Mouse (Mus musculus): ENCODE results near the gene Akna. TPM values are rescaled to one million over a fixed set of nuclear protein-coding genes. Genes with fewer than 3 reads are reported as not detected.

Akna gene
- polyA plus RNA-seq, 1 experiment from 2014 or later: 10.4 TPM

GRCm38 (mm10) chr4:63373404-63373803 is 29.8 kb downstream of the Akna start:
- no peaks in the 10 kb centered on the region for H3K9me3 ChIP-seq (replicated peaks)
- no peak overlapping the region for H3K27ac ChIP-seq
- H3K36me3 ChIP-seq: peaks cover 70% of the 10 kb centered on the region
- H3K4me3 ChIP-seq: no peak overlapping the region
- no peak overlapping the region for H3K4me2 ChIP-seq (replicated peaks)
- WGBS: 91% methylated on average over 8 of the region's 8 CpGs
- no peak overlapping the region for H3K9ac ChIP-seq
- H3K4me1 ChIP-seq: peaks cover 7% of the 10 kb centered on the region
- ATAC-seq (ENCODE audit: low FRiP score): no peak
- H3K27me3 ChIP-seq: no peaks in the 10 kb centered on the region

DNA sequence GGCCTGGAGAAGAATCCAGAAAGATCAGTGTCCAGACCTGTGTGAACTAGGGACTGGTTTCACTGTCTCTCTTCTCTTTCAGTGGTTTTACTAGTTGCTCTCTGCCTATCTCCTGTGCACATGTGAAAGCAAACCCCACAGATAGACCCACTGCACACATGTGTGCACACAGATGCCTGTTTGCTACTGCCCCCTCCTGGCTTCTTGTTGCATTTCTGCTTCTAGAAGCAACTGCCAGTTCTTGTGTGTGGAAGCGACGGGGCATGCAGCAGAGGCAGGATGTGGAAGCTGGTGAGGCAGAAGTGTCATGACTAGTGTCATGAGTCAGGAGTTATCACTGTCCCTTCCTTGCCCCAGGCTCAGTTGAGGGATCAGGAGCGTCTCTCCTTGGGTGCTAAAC is 31.3 kb downstream of the Akna start:
- H3K36me3 ChIP-seq: peaks cover 68% of the 10 kb centered on the region
- no peak for ATAC-seq (ENCODE audit: low FRiP score)
- 63% methylated on average over 3 of the region's 3 CpGs for WGBS

GRCm38 (mm10) chr4:63370897-63371296 is 32.3 kb downstream of the Akna start:
- ATAC-seq (ENCODE audit: low FRiP score): no peak
- Histone ChIP-seq H3K9ac (no peak overlapping the region), H3K4me2 (replicated peaks) (no peak overlapping the region), H3K4me3 (no peak overlapping the region), H3K4me1 (peaks cover 7% of the 10 kb centered on the region), H3K27me3 (no peaks in the 10 kb centered on the region), H3K27ac (no peak overlapping the region), H3K36me3 (peaks cover 58% of the 10 kb centered on the region), H3K9me3 (replicated peaks) (no peaks in the 10 kb centered on the region)
- WGBS: 31% methylated on average over 7 of the region's 7 CpGs

More for the DNA sequence above, 31.3 kb downstream of the Akna start:
- Histone ChIP-seq H3K4me2 (replicated peaks) (no peak overlapping the region), H3K27ac (no peak overlapping the region), H3K27me3 (no peaks in the 10 kb centered on the region), H3K4me1 (peaks cover 7% of the 10 kb centered on the region), H3K9me3 (replicated peaks) (no peaks in the 10 kb centered on the region), H3K4me3 (no peak overlapping the region), H3K9ac (no peak overlapping the region)

DNA sequence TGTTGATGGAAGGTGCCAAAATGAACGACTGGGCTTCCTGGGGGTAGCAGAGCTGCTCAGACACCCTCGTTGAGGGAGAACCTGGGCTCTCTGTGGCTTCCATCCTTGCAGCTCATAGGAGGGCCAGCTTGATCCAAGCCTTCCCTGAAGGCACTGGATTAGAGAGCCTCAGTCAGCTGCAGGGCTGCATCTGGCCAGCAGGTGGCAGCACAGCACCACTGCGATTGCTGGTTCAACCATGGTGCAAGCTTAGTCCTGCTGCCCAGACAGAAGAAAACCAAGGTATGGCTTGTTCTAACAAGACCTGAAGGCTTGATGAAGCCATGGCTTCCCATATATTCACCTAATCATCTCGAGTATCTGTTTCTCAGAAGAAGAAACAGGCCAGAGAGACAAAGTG is 34.6 kb downstream of the Akna start:
- WGBS: 15% methylated on average over 4 of the region's 4 CpGs
- peak; percentile 41; the same call in 1 of the 2 replicates for ATAC-seq (ENCODE audit: low FRiP score)
- Histone ChIP-seq H3K9ac (no peak overlapping the region), H3K9me3 (replicated peaks) (no peaks in the 10 kb centered on the region), H3K27me3 (no peaks in the 10 kb centered on the region), H3K4me2 (replicated peaks) (no peak overlapping the region), H3K36me3 (peaks cover 38% of the 10 kb centered on the region), H3K27ac (no peak overlapping the region), H3K4me3 (no peak overlapping the region), H3K4me1 (peaks cover 7% of the 10 kb centered on the region)

GRCm38 (mm10) chr4:63362150-63362549 is 41.0 kb downstream of the Akna start, which contains the start of gene Orm2:
TSS of gene Orm2 (plus strand) at chr4:63362449.
- 94% methylated on average over 5 of the region's 5 CpGs for WGBS
- Histone ChIP-seq H3K27me3 (no peaks in the 10 kb centered on the region), H3K9ac (no peak within 1 kb of the TSS)

GRCm38 (mm10) chr4:63359861-63360260 is 43.3 kb downstream of the Akna start:
- Histone ChIP-seq H3K9me3 (replicated peaks) (no peaks in the 10 kb centered on the region), H3K4me3 (no peak overlapping the region), H3K27ac (no peak overlapping the region), H3K4me2 (replicated peaks) (no peak overlapping the region), H3K9ac (no peak overlapping the region), H3K36me3 (no peaks in the 10 kb centered on the region), H3K4me1 (0 out of 2 replicates have a peak, but pooled peaks cover 2% of the 10 kb centered on the region), H3K27me3 (no peaks in the 10 kb centered on the region)
- peak; percentile 31; the same call in 1 of the 2 replicates for ATAC-seq (ENCODE audit: low FRiP score)
- 72% methylated on average over 6 of the region's 6 CpGs for WGBS

More at GRCm38 (mm10) chr4:63362150-63362549, 41.0 kb downstream of the Akna start, which contains the start of gene Orm2:
- Histone ChIP-seq H3K36me3 (no peaks in the 10 kb centered on the region), H3K27ac (no peak within 1 kb of the TSS), H3K4me2 (replicated peaks) (no peak within 1 kb of the TSS), H3K9me3 (replicated peaks) (no peaks in the 10 kb centered on the region), H3K4me3 (no peak within 1 kb of the TSS), H3K4me1 (0 out of 2 replicates have a peak, but pooled peaks cover 2% of the 10 kb centered on the region)
- no peak for ATAC-seq (ENCODE audit: low FRiP score)

DNA sequence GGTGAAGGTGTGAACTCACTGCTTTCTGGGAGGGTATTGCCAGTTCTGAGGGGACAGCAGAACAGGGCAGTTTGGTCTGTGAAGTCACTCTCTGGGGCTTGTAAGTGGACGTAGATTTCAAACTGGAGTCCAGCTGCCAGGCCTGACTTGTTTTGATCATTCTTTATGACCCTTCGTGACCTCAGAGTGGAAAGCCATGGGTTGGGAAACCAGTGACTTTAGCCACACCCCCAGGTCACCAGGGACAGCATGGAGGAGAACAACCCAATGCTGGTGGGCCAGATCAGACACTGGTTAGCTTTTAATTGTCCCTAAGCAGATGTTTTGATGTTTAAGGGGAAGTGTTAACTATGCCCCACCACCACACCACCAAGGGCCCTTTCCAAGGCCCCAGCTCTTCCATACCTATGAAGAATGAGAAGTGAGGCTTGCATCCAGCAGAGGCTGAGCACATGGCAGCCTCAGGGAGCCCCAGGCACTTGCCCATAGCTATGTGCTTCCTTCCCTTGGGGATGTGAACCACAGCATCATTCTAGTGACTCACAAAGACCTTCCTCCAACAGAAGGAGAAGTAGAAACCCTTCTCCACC is 46.1 kb downstream of the Akna start:
- Histone ChIP-seq H3K4me2 (replicated peaks) (no peak overlapping the region), H3K27me3 (no peaks in the 10 kb centered on the region), H3K4me3 (no peak overlapping the region), H3K9ac (no peak overlapping the region), H3K9me3 (replicated peaks) (no peaks in the 10 kb centered on the region), H3K27ac (no peak overlapping the region), H3K36me3 (no peaks in the 10 kb centered on the region), H3K4me1 (0 out of 2 replicates have a peak, but pooled peaks cover 2% of the 10 kb centered on the region)
- no peak for ATAC-seq (ENCODE audit: low FRiP score)
- 50% methylated on average over 2 of the region's 2 CpGs for WGBS

DNA sequence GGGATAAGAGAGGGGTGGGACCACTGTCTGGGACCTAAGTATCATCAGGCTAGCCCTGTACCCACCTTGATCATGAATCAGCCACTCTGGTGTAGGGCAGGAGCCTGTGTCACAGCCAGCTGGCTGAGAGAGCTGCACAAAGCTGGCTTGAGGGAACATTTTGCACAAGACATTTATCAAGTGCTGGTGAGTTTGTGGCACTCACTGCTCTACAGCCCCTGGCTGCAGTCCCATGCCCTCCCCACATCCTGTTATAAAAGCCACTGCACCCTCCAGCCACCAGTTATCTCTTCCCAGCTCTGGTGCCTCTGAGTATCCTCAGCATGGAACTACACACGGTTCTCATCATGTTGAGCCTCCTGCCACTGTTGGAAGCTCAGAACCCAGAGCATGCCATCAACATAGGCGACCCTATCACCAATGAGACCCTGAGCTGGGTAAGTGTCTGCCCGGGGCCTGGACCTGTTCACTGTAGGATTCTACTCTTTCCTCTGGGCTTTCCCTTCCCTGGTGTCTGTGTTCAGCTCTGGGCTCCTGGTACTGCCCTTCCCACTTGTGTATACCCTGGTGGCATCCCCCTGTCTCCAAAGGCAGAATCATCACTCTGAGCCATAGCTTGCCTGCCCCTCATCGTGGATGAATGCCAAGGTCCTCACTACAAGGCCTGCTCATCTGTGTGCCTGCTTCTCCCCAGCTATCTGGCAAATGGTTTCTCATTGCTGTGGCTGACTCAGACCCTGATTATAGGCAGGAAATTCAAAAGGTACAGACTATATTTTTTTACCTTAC is 47.1 kb downstream of the Akna start, which contains the start of gene Orm3:
Orm3 (plus strand) TSS at position 286 of the 789 bp plus-strand sequence.
- Histone ChIP-seq H3K9me3 (replicated peaks) (no peaks in the 10 kb centered on the region), H3K4me3 (no peak within 1 kb of the TSS), H3K36me3 (no peaks in the 10 kb centered on the region), H3K27ac (no peak within 1 kb of the TSS), H3K4me1 (0 out of 2 replicates have a peak, but pooled peaks cover 2% of the 10 kb centered on the region), H3K4me2 (replicated peaks) (no peak within 1 kb of the TSS), H3K9ac (no peak within 1 kb of the TSS), H3K27me3 (no peaks in the 10 kb centered on the region)
- no peak for ATAC-seq (ENCODE audit: low FRiP score)
- 86% methylated on average over 4 of the region's 4 CpGs for WGBS

DNA sequence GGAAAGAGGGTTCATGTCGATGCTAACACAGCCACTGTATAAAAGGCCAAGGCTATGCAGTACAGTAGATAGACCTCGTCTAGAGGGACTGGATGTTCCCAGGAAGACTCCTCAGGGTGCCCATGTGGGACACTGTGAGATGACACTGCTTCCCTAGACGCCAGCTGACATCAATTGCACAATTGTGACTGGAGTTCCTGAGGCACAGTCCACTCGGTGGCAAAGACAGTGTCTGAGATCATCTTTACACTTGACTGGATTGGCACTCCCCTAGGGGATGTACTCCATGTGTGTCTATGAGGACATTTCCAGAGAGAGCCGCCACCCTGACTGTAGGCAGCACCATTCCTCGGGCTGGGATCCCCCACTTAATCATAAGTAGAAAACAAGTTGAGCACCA is 54.6 kb downstream of the Akna start:
- Histone ChIP-seq H3K27me3 (no peaks in the 10 kb centered on the region), H3K4me1 (no peaks in the 10 kb centered on the region), H3K36me3 (no peaks in the 10 kb centered on the region), H3K4me2 (replicated peaks) (no peak overlapping the region), H3K9ac (no peak overlapping the region), H3K4me3 (no peak overlapping the region), H3K9me3 (replicated peaks) (no peaks in the 10 kb centered on the region), H3K27ac (no peak overlapping the region)
- no peak for ATAC-seq (ENCODE audit: low FRiP score)
- WGBS: 68% methylated on average over 6 of the region's 6 CpGs

DNA sequence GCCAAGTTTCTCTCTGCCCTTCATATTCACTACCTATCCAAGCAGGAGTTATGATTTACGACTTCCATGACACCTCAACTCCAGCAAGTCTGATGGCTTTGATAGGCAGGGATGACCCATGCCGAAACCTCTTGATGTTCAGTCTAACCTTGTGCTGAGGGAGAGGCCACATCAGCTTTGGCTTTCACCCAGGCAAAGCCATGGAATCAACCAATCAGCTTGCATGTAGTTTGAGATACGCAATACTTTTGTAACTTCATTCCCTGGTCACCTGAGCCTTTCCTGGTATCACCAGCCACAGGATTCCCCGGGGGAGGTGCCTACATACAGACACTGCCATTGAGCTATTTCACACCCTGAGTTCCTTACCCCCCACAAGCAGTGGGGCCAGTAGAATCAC is 56.5 kb downstream of the Akna start:
- H3K9ac ChIP-seq: no peak overlapping the region
- no peaks in the 10 kb centered on the region for H3K36me3 ChIP-seq
- H3K4me2 ChIP-seq (replicated peaks): no peak overlapping the region
- no peak overlapping the region for H3K4me3 ChIP-seq
- no peak overlapping the region for H3K27ac ChIP-seq
- 94% methylated on average over 4 of the region's 4 CpGs for WGBS
- ATAC-seq (ENCODE audit: low FRiP score): no peak
- no peaks in the 10 kb centered on the region for H3K27me3 ChIP-seq
- H3K9me3 ChIP-seq (replicated peaks): no peaks in the 10 kb centered on the region
- no peaks in the 10 kb centered on the region for H3K4me1 ChIP-seq

GRCm38 (mm10) chr4:63345261-63345660 is 57.9 kb downstream of the Akna start:
- no peaks in the 10 kb centered on the region for H3K4me1 ChIP-seq
- no peak overlapping the region for H3K27ac ChIP-seq
- no peaks in the 10 kb centered on the region for H3K36me3 ChIP-seq
- H3K9me3 ChIP-seq (replicated peaks): no peaks in the 10 kb centered on the region
- ATAC-seq (ENCODE audit: low FRiP score): no peak
- H3K27me3 ChIP-seq: no peaks in the 10 kb centered on the region
- H3K9ac ChIP-seq: no peak overlapping the region
- no peak overlapping the region for H3K4me3 ChIP-seq
- H3K4me2 ChIP-seq (replicated peaks): no peak overlapping the region

DNA sequence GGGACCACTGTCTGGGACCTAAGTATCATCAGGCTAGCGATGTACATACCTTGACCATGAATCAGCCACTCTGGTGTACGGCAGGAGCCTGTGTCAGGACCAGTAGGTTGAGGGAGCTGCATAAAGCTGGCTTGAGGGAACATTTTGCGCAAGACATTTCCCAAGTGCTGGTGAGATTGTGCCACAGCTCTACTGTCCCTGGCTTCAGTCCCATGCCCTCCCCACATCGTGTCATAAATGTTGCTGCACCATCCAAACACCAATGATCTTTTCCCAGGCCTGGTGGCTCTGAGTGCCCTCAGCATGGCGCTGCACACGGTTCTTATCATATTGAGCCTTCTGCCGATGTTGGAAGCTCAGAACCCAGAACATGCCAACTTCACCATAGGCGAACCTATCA is 58.9 kb downstream of the Akna start, which contains the start of gene Orm1:
Orm1 (plus strand) TSS at position 266 of the 400 bp plus-strand sequence.
- 91% methylated on average over 8 of the region's 8 CpGs for WGBS

More for the DNA sequence above, 58.9 kb downstream of the Akna start, which contains the start of gene Orm1:
- no peaks in the 10 kb centered on the region for H3K27me3 ChIP-seq
- H3K9ac ChIP-seq: no peak within 1 kb of the TSS
- no peak for ATAC-seq (ENCODE audit: low FRiP score)
- no peaks in the 10 kb centered on the region for H3K4me1 ChIP-seq
- H3K36me3 ChIP-seq: no peaks in the 10 kb centered on the region
- H3K27ac ChIP-seq: no peak within 1 kb of the TSS
- H3K9me3 ChIP-seq (replicated peaks): no peaks in the 10 kb centered on the region
- no peak within 1 kb of the TSS for H3K4me3 ChIP-seq
- H3K4me2 ChIP-seq (replicated peaks): no peak within 1 kb of the TSS

Data from hindbrain, embryonic 12.5 days (tissue).